Mouse (Mus musculus) kidney, adult 2 months (tissue): ENCODE measurements around the gene Celf3.

ENCODE experiments used
- CTCF ChIP-seq: fragments of 200-500 bp; conservative IDR thresholded peaks from 2 replicates; pipeline ENCODE4 v1.5.1; 2011; ENCODE audit warnings: low read depth, mild to moderate bottlenecking, control low read depth, low read length, moderate library complexity, mixed read lengths; ENCODE audit not compliant: insufficient read depth, insufficient read length
- POLR2A ChIP-seq: fragments of 200-500 bp; IDR thresholded peaks from one replicate; pipeline ENCODE4 v1.6.1; 2011; ENCODE audit warnings: low read depth, low read length, control low read depth

DNA sequence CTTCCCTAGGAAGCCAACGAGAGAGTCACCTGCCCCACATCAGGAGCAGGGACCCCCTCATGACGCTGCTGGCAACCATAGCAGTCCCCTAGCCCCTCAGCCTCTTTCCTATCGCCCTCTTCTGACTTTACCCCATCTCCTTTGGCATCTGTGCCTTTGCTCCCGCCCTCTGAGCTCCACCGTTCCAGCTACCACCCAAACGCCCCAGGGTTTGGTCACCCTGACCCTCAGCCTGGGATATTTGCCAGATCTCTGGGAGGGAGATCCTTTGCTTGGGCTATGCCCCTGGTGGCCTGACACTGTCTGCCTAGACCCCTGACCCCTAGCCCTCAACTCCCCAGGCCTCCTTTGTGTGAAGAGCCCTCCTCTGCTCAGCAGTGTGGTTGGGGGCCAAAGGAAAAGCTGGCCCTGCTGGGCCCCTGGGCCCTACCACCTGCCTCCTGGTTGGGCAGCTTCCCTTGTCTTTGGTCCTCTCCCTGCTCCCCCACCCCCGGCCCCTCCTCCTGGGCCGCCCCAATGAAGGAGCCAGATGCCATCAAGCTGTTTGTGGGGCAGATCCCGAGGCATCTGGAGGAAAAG is 585 bp downstream of the Celf3 start:
- TF ChIP-seq POLR2A (no peak), CTCF (no peak)
